Mouse (Mus musculus) liver, postnatal 0 days (tissue): ENCODE measurements around the gene Maco1.
A peak's percentile ranks its signal among the peaks of the same experiment; 100 is the strongest.

Source experiments
- CTCF ChIP-seq: sonication (generic); IDR thresholded peaks from 2 replicates; pipeline ENCODE4 v1.5.1; 2016; ENCODE audit warnings: antibody characterized with exemption, low read depth
- EP300 ChIP-seq: IDR thresholded peaks from 2 replicates; pipeline ENCODE4 v1.6.1; 2016; ENCODE audit warnings: antibody characterized with exemption, low read depth, mild to moderate bottlenecking

- TF ChIP-seq CTCF (peak; percentile 15; the same call in 1 of the 2 replicates), EP300 (no peak)
Measured at GRCm38 (mm10) chr4:134892096-134892495, 39.0 kb upstream of the Maco1 start.
